Mouse (Mus musculus) thymus, adult 2 months (tissue): Measurements from ENCODE around the gene Rubcnl.

ENCODE experiments used
- CTCF ChIP-seq: fragments of 200-500 bp; IDR thresholded peaks from 2 replicates; pipeline ENCODE4 v1.5.1; 2012; ENCODE audit warnings: mild to moderate bottlenecking, control low read depth, low read length, moderate library complexity, borderline replicate concordance; ENCODE audit not compliant: control insufficient read depth, poor library complexity, insufficient read depth; ENCODE audit errors: extremely low read depth
- POLR2A ChIP-seq: fragments of 200-500 bp; IDR thresholded peaks from 2 replicates; pipeline ENCODE4 v1.6.1; 2012; ENCODE audit warnings: mild to moderate bottlenecking, low read length, control low read depth, moderate library complexity; ENCODE audit not compliant: control insufficient read depth, poor library complexity, insufficient read depth; ENCODE audit errors: extremely low read depth

DNA sequence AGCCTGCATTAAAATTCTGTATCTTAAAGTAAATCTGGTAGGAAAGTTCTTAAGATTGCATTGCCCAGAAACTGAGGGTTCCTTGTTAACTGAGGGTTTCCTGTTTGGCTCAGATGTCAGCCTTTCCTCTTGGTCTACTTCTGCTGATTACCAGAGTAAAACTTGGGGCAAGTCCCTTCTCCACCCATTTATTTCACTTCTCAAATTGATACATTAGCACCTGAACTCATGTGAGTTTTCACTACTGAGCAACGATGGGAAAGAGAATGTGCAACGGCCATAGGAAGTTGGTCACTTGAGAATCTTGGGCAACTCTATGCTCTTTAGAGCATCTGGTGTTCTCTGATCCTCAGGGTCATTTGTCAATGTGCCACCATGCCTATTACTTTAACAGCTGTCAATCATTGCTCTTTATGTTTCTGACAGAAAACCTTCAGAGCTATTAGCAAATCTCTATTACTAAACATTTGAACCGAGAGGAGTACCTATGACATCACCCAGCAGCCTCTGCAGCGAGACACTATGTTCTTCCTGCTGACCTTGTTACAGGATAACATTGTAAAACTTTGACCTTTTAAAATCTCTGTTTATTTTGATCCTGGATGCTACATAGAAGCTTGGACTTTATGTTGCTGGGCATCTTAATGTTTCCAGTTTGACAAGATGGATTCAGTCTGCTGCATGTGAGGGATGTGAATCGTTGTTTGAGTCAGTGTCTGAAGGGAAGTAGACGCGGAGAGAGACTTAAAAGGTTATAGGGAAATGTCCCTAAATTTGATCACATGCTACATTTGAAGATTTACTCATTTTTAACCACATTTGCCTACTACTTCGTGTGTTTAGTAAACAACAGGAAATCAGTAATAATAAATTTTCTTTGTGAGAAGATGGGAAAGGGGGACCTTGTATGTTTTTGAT, 9.2 kb downstream of the Rubcnl start:
- TF ChIP-seq CTCF (no peak), POLR2A (no peak)
